Mouse (Mus musculus): ENCODE measurements around the gene Calhm5.

DNA sequence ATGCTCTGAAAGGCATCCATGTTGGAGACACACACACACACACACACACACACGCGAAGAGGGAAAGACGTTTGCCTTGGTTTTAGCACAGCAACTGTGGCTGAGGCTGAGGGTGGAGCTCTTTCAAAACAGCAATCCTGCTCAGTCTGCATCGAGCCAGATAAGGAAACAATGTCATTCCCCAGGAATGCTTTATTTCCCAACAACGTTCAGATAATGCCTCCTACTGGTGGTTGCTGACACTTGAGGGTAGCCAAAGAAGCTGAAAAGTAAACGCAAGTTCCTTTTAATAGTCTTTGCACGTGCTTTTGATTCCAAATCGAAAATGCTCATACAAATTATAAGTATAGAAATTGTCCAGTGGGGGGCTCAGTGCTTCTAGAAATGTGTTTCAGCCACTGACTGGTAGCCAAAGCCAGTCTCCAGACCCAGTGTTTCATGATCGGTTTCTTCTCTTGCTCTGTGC is at the start of gene Calhm5:
- TF ChIP-seq CTCF (IDR thresholded peaks at IDR 0.05; ENCODE audit: low read depth) (peak; percentile 60), EP300 (IDR thresholded peaks at IDR 0.05; ENCODE audit: low read depth) (no peak)
